Mouse (Mus musculus): Measurements from ENCODE around the gene Kdm3a. TPM values are rescaled to one million over a fixed set of nuclear protein-coding genes. Genes with fewer than 3 reads are reported as not detected.

Gene Kdm3a
- polyA plus RNA-seq, 1 experiment from 2014 or later = 64.7 TPM

GRCm38 (mm10) chr6:71569025-71569424 lies 63.8 kb downstream of the Kdm3a start:
- no peak for ATAC-seq (replicated peaks)
- H3K27me3 ChIP-seq = no peaks in the 10 kb centered on the region
- no peaks in the 10 kb centered on the region for H3K9me3 ChIP-seq
- no peak overlapping the region for H3K9ac ChIP-seq (replicated peaks)
- H3K4me2 ChIP-seq (replicated peaks) = no peak overlapping the region
- H3K27ac ChIP-seq (replicated peaks) = no peak overlapping the region
- H3K36me3 ChIP-seq = peaks cover 12% of the 10 kb centered on the region
- no peak overlapping the region for H3K4me3 ChIP-seq
- no peaks in the 10 kb centered on the region for H3K4me1 ChIP-seq
- WGBS = 80% methylated on average over 2 of the region's 2 CpGs

- Histone ChIP-seq H3K27ac (replicated peaks) (no peak overlapping the region), H3K27me3 (no peaks in the 10 kb centered on the region), H3K4me3 (no peak overlapping the region), H3K9me3 (no peaks in the 10 kb centered on the region), H3K4me2 (replicated peaks) (no peak overlapping the region), H3K9ac (replicated peaks) (no peak overlapping the region), H3K4me1 (no peaks in the 10 kb centered on the region), H3K36me3 (peaks cover 9% of the 10 kb centered on the region)
- 93% methylated on average over 3 of the region's 3 CpGs for WGBS
- ATAC-seq (replicated peaks) = no peak
Measured at GRCm38 (mm10) chr6:71568616-71569015, 64.2 kb downstream of the Kdm3a start.

GRCm38 (mm10) chr6:71556826-71557225 lies 76.0 kb downstream of the Kdm3a start:
- no peaks in the 10 kb centered on the region for H3K27me3 ChIP-seq
- H3K9ac ChIP-seq (replicated peaks) = no peak overlapping the region
- H3K4me3 ChIP-seq = no peak overlapping the region
- no peak overlapping the region for H3K4me2 ChIP-seq (replicated peaks)
- no peak overlapping the region for H3K27ac ChIP-seq (replicated peaks)
- no peaks in the 10 kb centered on the region for H3K9me3 ChIP-seq
- 88% methylated on average over 2 of the region's 2 CpGs for WGBS
- H3K4me1 ChIP-seq = no peaks in the 10 kb centered on the region
- no peak for ATAC-seq (replicated peaks)
- peaks cover 8% of the 10 kb centered on the region for H3K36me3 ChIP-seq

- H3K9ac ChIP-seq (replicated peaks) = no peak overlapping the region
- no peak overlapping the region for H3K4me2 ChIP-seq (replicated peaks)
- H3K4me3 ChIP-seq = no peak overlapping the region
- WGBS = 96% methylated on average over 2 of the region's 2 CpGs
- peaks cover 2% of the 10 kb centered on the region; the same call in 1 of the 2 replicates for H3K36me3 ChIP-seq
- ATAC-seq (replicated peaks) = no peak
- H3K27me3 ChIP-seq = no peaks in the 10 kb centered on the region
- H3K27ac ChIP-seq (replicated peaks) = no peak overlapping the region
- no peaks in the 10 kb centered on the region for H3K4me1 ChIP-seq
- no peaks in the 10 kb centered on the region for H3K9me3 ChIP-seq
Measured at GRCm38 (mm10) chr6:71555507-71555951, 77.3 kb downstream of the Kdm3a start.

- peaks cover 10% of the 10 kb centered on the region for H3K4me1 ChIP-seq
- ATAC-seq (replicated peaks) = peak; percentile 100
- H3K4me2 ChIP-seq (replicated peaks) = peak within 1 kb of the TSS; percentile 54
- H3K9me3 ChIP-seq = no peaks in the 10 kb centered on the region
- no peaks in the 10 kb centered on the region for H3K27me3 ChIP-seq
- H3K27ac ChIP-seq (replicated peaks) = peak within 1 kb of the TSS; percentile 96
- H3K9ac ChIP-seq (replicated peaks) = peak within 1 kb of the TSS; percentile 96
- H3K36me3 ChIP-seq = no peaks in the 10 kb centered on the region
- under 1% methylated on average over 59 of the region's 59 CpGs for WGBS
- H3K4me3 ChIP-seq = peak within 1 kb of the TSS; percentile 75
Measured at GRCm38 (mm10) chr6:71543686-71544499, 88.9 kb downstream of the Kdm3a start, which contains the start of gene Chmp3. TSS of gene Chmp3 (plus strand) at chr6:71543797.

Other genes with a start within 250 kb of the Kdm3a start
- 9.4 and 9.9 TPM in 2 replicates for gene Rmnd5a, start 192.4 kb downstream of the Kdm3a start, polyA plus RNA-seq (2015; fragmentation: Nextera tagmentation; extraction: Ambion mirVana)
- 26.2 and 27.3 TPM in 2 replicates for gene Rnf103, start 139.1 kb downstream of the Kdm3a start, polyA plus RNA-seq (2015; fragmentation: Nextera tagmentation; extraction: Ambion mirVana)
- 61.6 and 65.9 TPM in 2 replicates for gene Chmp3, start 89.2 kb downstream of the Kdm3a start, polyA plus RNA-seq (2015; fragmentation: Nextera tagmentation; extraction: Ambion mirVana)
- 182 and 188 TPM in 2 replicates for gene Reep1, start 74.6 kb upstream of the Kdm3a start, polyA plus RNA-seq (2015; fragmentation: Nextera tagmentation; extraction: Ambion mirVana)
- 37.7 and 41.0 TPM in 2 replicates for gene Mrpl35, start 194.0 kb upstream of the Kdm3a start, polyA plus RNA-seq (2015; fragmentation: Nextera tagmentation; extraction: Ambion mirVana)
- gene Immt, start 198.3 kb upstream of the Kdm3a start, polyA plus RNA-seq (2015; fragmentation: Nextera tagmentation; extraction: Ambion mirVana) = 149 and 151 TPM in 2 replicates

Data from forebrain, embryonic 15.5 days (tissue).